Mouse (Mus musculus): ENCODE results near the gene Olfr697. TPM values are rescaled to one million over a fixed set of nuclear protein-coding genes. Genes with fewer than 3 reads are reported as not detected.
"Not testable (repeated sequence)": the region's sequence is repeated elsewhere in the genome, so short reads cannot be mapped to it uniquely, and the experiment has no call there.

Gene Olfr697
- polyA plus RNA-seq (2016; fragmentation: Nextera tagmentation; extraction: Ambion mirVana), result not detected in 2 replicates

DNA sequence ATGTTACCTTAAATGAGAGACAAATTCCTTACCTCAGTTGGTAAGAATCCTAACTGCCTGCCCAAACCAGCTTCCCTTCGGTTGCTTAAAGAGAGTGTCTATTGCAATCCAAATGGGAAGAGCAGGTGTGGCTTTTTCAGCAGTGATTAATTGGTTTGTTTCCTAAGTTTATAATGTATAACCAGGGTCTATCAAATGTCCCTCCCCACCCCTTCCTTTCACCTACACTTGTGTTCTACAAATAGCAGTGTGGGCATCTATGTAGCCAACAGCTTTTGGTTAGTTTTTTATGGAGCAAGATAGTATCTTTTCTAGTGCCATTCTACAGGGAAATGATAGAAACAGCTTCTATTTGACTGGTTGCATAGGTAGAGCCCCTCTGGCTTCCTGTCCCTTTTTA is at the start of gene Olfr697:
Gene Olfr697 (minus strand): TSS at position 101 of the 400 bp plus-strand sequence.
- no peaks in the 10 kb centered on the region for H3K27me3 ChIP-seq
- no peak for ATAC-seq (ENCODE audit: low FRiP score)

DNA sequence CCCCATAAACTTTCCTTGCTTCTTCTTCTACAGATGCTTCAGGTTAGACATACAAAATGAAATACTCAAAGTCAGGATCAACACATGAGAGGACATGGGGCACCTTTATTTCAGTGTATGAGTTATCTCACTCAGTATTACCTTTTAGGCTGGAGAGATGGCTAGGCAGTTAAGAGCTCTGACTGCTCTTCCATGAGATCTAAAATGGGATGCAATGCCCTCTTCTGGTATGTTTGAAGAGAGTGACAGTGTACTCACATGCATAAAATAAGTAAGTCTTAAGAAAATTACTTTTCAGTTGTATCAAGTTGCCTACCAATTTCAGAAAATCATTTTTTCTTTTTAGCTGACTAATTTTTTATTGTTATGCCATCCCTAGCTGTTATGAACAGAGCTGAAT is 46.1 kb upstream of the Olfr697 start:
- Histone ChIP-seq H3K27me3 (no peaks in the 10 kb centered on the region), H3K9ac (no peak overlapping the region), H3K4me3 (replicated peaks) (no peak overlapping the region), H3K27ac (no peak overlapping the region), H3K4me2 (no peak overlapping the region), H3K4me1 (no peaks in the 10 kb centered on the region), H3K36me3 (replicated peaks) (no peaks in the 10 kb centered on the region), H3K9me3 (no peaks in the 10 kb centered on the region)
- ATAC-seq (ENCODE audit: low FRiP score), result no peak

More for the DNA sequence above, at the start of gene Olfr697:
- H3K36me3 ChIP-seq (replicated peaks), result no peaks in the 10 kb centered on the region
- 83% methylated on average over 1 of the region's 1 CpGs for WGBS
- H3K4me1 ChIP-seq, result no peaks in the 10 kb centered on the region
- no peaks in the 10 kb centered on the region for H3K9me3 ChIP-seq
- no peak within 1 kb of the TSS for H3K4me3 ChIP-seq (replicated peaks)
- H3K4me2 ChIP-seq, result no peak within 1 kb of the TSS
- no peak within 1 kb of the TSS for H3K27ac ChIP-seq
- H3K9ac ChIP-seq, result no peak within 1 kb of the TSS

DNA sequence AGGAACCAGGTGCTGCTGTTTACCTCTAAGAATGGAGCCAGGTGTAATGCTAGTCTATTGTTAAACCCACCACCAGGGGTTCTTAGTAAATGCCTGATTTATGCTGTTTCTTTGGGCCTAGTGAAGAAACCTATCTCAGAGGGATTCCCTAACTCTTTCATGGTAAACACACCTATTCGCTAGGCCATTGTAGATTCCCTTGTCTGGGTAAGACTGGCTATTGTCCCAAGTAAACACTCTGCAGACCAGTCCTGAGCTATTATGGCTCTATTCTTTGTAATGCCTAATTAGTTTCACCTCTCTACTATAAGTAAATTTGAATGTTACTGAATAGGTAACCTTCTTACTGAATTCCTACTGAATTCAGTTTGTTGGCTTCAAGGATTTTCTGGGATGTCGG is 18.8 kb upstream of the Olfr697 start:
- not testable (repeated sequence) for H3K9ac ChIP-seq; H3K36me3 ChIP-seq (replicated peaks); H3K27ac ChIP-seq; H3K27me3 ChIP-seq; H3K4me1 ChIP-seq; H3K9me3 ChIP-seq; H3K4me2 ChIP-seq; ATAC-seq (ENCODE audit: low FRiP score); H3K4me3 ChIP-seq (replicated peaks)
- WGBS, result 83% methylated on average over 2 of the region's 2 CpGs

DNA sequence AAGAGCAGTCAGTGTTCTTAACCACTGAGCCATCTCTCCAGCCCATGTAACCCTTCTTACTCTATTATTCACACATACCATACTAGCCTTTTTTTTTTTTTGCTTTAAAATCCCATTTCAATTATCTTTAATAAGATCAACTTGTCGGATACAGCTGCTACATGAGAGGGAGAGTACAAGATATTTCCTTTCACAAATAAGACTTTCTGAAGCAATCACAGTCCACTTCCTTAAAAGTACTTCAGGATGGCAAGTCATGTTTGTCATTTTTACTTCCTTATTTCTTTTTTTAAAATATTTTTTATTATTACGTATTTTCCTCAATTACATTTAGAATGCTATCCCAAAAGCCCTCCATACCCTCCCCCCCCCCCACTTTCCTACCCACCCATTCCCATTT is 16.6 kb upstream of the Olfr697 start:
- H3K36me3 ChIP-seq (replicated peaks), result no peaks in the 10 kb centered on the region
- H3K4me3 ChIP-seq (replicated peaks), result no peak overlapping the region
- no peaks in the 10 kb centered on the region for H3K4me1 ChIP-seq
- ATAC-seq (ENCODE audit: low FRiP score), result no peak
- no peak overlapping the region for H3K27ac ChIP-seq
- H3K4me2 ChIP-seq, result no peak overlapping the region
- H3K27me3 ChIP-seq, result no peaks in the 10 kb centered on the region
- no peaks in the 10 kb centered on the region for H3K9me3 ChIP-seq
- H3K9ac ChIP-seq, result no peak overlapping the region
- 86% methylated on average over 2 of the region's 2 CpGs for WGBS

DNA sequence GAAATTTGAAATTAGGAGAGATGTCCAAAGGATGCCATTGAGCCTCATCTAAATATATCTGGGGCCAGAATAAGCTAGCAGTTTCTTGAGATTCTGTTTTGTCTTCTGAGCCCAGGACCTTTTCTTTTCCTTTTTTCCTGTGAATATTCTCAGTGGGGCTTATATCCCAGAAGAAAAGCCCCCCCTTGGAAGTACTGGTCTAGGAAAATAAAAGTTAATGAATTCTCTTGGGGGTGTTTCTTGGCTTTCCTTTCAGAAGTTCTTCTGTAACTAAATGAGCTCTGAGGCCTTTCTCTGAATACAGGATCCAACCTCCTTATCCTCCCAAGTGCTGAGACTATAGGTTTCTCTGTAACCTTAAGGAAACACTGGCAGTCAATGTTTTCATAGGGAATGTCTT is 13.1 kb upstream of the Olfr697 start, which contains the start of gene Olfr698:
Gene Olfr698 (minus strand): TSS at position 101 of the 400 bp plus-strand sequence.
- no peak within 1 kb of the TSS for H3K4me2 ChIP-seq
- H3K9ac ChIP-seq, result no peak within 1 kb of the TSS
- no peak within 1 kb of the TSS for H3K27ac ChIP-seq
- H3K4me3 ChIP-seq (replicated peaks), result no peak within 1 kb of the TSS
- H3K27me3 ChIP-seq, result no peaks in the 10 kb centered on the region
- no peaks in the 10 kb centered on the region for H3K9me3 ChIP-seq
- no peak for ATAC-seq (ENCODE audit: low FRiP score)
- no peaks in the 10 kb centered on the region for H3K36me3 ChIP-seq (replicated peaks)
- H3K4me1 ChIP-seq, result no peaks in the 10 kb centered on the region

DNA sequence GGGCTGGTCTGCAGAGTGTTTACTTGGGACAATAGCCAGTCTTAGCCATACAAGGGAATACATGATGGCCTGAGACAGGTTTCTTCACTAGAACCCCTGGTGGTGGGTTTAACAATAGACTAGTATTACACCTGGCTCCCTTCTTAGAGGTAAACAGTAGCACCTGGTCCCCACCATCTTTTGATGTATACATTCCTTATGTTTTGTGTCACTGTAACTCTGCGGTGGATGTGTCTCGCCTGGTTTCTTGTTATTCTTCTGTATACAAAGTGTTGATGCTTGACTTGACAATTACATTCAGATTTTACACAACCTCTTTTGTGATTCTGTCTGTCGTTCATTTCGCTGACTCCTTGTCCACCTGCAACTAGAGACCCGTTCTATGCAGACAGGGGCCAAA is 3.6 kb upstream of the Olfr697 start:
- H3K27ac ChIP-seq, result no peak overlapping the region
- 87% methylated on average over 5 of the region's 5 CpGs for WGBS
- no peak overlapping the region for H3K9ac ChIP-seq
- H3K9me3 ChIP-seq, result no peaks in the 10 kb centered on the region
- no peak overlapping the region for H3K4me3 ChIP-seq (replicated peaks)
- ATAC-seq (ENCODE audit: low FRiP score), result no peak
- no peaks in the 10 kb centered on the region for H3K27me3 ChIP-seq
- no peaks in the 10 kb centered on the region for H3K36me3 ChIP-seq (replicated peaks)
- H3K4me2 ChIP-seq, result no peak overlapping the region
- no peaks in the 10 kb centered on the region for H3K4me1 ChIP-seq

DNA sequence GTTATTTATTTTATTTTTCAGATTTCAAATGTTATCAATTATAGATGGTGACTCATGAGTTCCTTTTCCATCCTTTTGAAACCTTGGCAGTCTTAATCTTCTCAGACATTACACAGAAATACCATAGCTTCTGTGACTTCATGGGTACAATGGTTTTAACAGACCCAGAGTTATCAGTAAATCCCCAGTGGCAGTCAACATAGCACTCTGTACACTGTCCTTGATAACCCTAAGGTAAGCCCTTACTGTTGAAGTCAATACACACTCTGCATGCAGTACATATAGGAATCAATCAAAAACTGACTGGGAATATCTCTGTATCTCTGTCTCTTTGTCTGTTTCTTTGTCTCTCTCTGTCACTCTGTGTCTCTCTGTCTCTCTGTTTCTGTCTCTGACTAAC is 5.2 kb downstream of the Olfr697 start:
- Histone ChIP-seq H3K9ac (no peak overlapping the region), H3K4me3 (replicated peaks) (no peak overlapping the region), H3K4me1 (no peaks in the 10 kb centered on the region), H3K27me3 (no peaks in the 10 kb centered on the region), H3K27ac (no peak overlapping the region), H3K9me3 (no peaks in the 10 kb centered on the region; the same call in 1 of the 2 replicates), H3K4me2 (no peak overlapping the region), H3K36me3 (replicated peaks) (no peaks in the 10 kb centered on the region)
- no peak for ATAC-seq (ENCODE audit: low FRiP score)

DNA sequence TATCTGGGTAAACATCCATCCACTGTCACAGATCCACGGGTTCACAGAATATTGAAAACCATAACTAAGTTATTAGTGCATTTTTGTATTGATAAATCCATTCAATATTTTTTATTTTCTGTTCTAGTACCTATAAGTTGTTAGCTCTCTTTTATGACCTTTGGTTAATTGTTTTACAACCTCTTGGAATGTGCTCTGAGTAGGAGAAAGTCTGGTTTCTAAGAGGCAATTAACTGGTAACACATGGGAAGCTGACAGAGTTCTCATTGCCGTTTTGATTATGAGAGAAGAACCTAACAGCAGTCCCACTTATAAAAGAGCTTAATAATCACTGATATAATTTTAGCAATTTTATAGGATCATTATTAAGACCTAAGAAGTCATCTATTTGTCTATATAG is 8.5 kb downstream of the Olfr697 start:
- no peak for ATAC-seq (ENCODE audit: low FRiP score)
- H3K4me3 ChIP-seq (replicated peaks), result no peak overlapping the region
- no peak overlapping the region for H3K27ac ChIP-seq
- no peak overlapping the region for H3K4me2 ChIP-seq
- no peaks in the 10 kb centered on the region; the same call in 1 of the 2 replicates for H3K9me3 ChIP-seq
- no peak overlapping the region for H3K9ac ChIP-seq
- 80% methylated on average over 2 of the region's 2 CpGs for WGBS
- H3K36me3 ChIP-seq (replicated peaks), result no peaks in the 10 kb centered on the region
- H3K4me1 ChIP-seq, result no peaks in the 10 kb centered on the region
- no peaks in the 10 kb centered on the region for H3K27me3 ChIP-seq

DNA sequence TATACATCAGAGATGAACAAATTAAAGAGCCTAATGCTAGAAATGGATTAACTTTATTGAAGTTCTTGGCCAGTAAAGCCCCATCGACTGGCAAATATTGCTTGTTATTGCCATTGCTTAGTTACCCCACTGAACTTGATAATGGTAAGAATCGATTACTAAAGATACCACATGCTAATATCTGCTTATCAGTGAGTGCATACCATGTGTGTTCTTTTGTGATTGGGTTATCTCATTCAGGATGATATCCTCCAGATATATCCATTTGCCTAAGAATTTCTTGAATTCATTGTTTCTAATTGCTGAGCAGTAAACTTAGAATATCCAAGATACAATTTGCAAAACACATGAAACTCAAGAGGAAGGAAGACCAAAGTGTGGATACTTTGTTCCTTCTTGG is 16.6 kb downstream of the Olfr697 start:
- not testable (repeated sequence) for H3K4me1 ChIP-seq; H3K4me3 ChIP-seq (replicated peaks); H3K27me3 ChIP-seq; H3K9ac ChIP-seq; H3K36me3 ChIP-seq (replicated peaks); H3K4me2 ChIP-seq; H3K27ac ChIP-seq; H3K9me3 ChIP-seq; ATAC-seq (ENCODE audit: low FRiP score)
- WGBS, result 87% methylated on average over 2 of the region's 2 CpGs

DNA sequence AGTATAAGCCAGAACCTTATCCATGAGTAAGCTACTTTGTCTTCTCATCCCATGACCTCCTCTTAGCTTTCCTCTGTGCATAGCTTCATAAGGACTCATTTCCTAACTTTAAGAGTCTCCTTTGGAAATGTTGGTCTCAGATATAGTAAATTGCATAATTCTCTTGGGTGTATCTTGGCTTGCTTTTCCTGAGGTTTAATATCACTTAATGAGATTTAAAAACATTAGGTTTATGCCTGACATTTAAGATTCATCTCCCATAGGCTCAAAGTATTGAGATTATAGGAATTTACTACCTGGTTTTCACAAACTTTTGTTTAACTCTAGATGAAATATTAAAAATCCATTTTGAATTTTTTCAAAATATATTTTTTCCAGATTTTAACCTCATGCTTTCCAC is 25.9 kb downstream of the Olfr697 start, which contains the start of gene Olfr695:
Gene Olfr695 (minus strand): TSS at position 101 of the 400 bp plus-strand sequence.
- ATAC-seq (ENCODE audit: low FRiP score), result no peak

DNA sequence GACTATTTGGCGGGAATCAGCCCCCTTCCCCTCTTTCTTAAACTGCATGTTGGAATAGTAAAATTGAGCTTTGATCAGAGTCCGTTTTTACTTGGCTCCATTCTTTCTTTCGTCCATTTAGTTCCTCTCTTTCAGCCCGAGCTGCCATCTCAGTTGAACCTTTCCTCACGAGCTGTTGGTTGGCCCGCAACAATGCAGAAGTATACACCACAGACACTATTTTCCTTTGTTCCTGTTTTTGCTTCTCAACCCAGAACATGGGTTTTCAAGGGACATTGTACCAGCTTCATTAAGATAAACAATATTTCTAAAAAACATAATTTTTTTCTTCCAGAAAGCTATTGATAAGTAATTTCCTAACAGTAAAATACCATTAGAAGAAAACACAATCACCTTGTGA is 30.8 kb downstream of the Olfr697 start:
- Histone ChIP-seq H3K27ac (no peak overlapping the region), H3K4me2 (no peak overlapping the region)

More for the DNA sequence above, 25.9 kb downstream of the Olfr697 start, which contains the start of gene Olfr695:
- H3K27me3 ChIP-seq, result no peaks in the 10 kb centered on the region
- no peaks in the 10 kb centered on the region for H3K36me3 ChIP-seq (replicated peaks)
- no peaks in the 10 kb centered on the region for H3K9me3 ChIP-seq
- H3K4me3 ChIP-seq (replicated peaks), result no peak within 1 kb of the TSS
- no peak within 1 kb of the TSS for H3K27ac ChIP-seq
- H3K9ac ChIP-seq, result no peak within 1 kb of the TSS
- H3K4me1 ChIP-seq, result no peaks in the 10 kb centered on the region
- no peak within 1 kb of the TSS for H3K4me2 ChIP-seq

DNA sequence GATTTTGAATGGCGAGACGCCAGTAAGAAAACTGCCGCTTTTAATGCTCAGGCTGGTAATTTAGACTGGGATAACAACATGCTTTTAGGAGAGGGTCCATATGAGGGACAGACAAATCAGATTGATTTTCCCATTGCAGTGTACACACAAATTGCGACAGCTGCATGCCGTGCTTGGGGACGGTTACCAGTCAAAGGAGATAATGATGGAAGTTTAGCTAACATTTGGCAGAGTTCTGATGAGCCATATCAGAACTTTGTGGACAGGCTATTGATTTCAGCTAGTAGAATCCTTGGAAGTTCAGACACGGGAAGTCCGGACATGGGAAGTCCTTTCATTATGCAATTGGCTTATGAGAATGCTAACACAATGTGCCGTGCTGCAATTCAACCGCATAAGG is 34.5 kb downstream of the Olfr697 start:
- H3K4me3 ChIP-seq (replicated peaks); H3K4me2 ChIP-seq; ATAC-seq (ENCODE audit: low FRiP score); H3K36me3 ChIP-seq (replicated peaks); H3K27ac ChIP-seq; H3K27me3 ChIP-seq; H3K9me3 ChIP-seq; H3K4me1 ChIP-seq; H3K9ac ChIP-seq: not testable (repeated sequence)
- WGBS, result 90% methylated on average over 10 of the region's 10 CpGs

More for the DNA sequence above, 30.8 kb downstream of the Olfr697 start:
- Histone ChIP-seq H3K27me3 (no peaks in the 10 kb centered on the region), H3K36me3 (replicated peaks) (no peaks in the 10 kb centered on the region), H3K9ac (no peak overlapping the region), H3K9me3 (0 out of 2 replicates have a peak, but pooled peaks cover 3% of the 10 kb centered on the region), H3K4me1 (no peaks in the 10 kb centered on the region), H3K4me3 (replicated peaks) (no peak overlapping the region)
- no peak for ATAC-seq (ENCODE audit: low FRiP score)
- WGBS, result 87% methylated on average over 6 of the region's 6 CpGs

DNA sequence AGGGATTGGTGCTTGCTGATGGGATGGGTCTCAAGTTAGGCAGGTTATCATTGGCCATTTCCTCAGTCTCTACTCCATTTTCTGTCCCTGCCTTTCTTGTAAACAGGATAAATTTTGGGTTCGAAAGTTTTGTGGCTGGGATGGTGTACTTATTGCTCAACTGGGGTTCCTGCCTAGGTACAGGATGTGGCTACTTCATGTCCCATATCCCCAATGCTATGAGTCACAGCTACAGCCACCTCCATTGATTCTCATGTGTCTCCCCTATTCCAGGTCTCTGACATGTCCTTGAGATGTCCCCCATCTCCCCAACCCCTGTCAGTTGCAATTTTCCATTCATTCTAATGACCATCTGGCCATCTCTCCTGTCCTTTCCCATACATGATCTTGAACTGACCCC is 45.4 kb downstream of the Olfr697 start:
- H3K4me3 ChIP-seq (replicated peaks), result no peak overlapping the region
- H3K27ac ChIP-seq, result no peak overlapping the region
- H3K9me3 ChIP-seq, result peaks cover 16% of the 10 kb centered on the region; the same call in 1 of the 2 replicates
- H3K36me3 ChIP-seq (replicated peaks), result no peaks in the 10 kb centered on the region
- 76% methylated on average over 1 of the region's 1 CpGs for WGBS
- H3K4me1 ChIP-seq, result no peaks in the 10 kb centered on the region
- no peak overlapping the region for H3K9ac ChIP-seq
- ATAC-seq (ENCODE audit: low FRiP score), result no peak
- H3K4me2 ChIP-seq, result no peak overlapping the region
- no peaks in the 10 kb centered on the region for H3K27me3 ChIP-seq

Data from forebrain, embryonic 12.5 days (tissue).